Mouse (Mus musculus): Measurements from ENCODE around the gene Ank3.

The Ank3 gene

DNA sequence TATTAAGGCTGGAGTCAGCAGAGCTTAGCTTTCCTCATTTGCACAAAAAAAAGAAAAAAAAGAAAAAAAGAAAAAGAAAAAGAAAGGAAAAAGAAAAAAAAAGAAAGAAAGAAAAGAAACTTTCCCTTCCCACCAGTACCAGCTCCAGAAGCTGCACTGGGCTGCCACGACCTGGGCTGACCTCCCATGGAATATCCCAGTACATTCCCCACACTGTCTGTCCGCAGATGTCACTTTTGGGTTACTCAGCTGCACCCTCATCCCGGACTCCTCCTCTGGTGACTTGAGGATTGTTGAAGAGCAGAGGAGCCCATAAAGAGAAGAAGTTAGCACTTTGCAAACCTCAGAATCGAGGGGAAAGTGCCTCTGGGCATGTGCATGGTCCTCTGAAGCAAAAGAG lies 433.7 kb downstream of the Ank3 start:
- WGBS: 73% methylated on average over 4 of the region's 4 CpGs

DNA sequence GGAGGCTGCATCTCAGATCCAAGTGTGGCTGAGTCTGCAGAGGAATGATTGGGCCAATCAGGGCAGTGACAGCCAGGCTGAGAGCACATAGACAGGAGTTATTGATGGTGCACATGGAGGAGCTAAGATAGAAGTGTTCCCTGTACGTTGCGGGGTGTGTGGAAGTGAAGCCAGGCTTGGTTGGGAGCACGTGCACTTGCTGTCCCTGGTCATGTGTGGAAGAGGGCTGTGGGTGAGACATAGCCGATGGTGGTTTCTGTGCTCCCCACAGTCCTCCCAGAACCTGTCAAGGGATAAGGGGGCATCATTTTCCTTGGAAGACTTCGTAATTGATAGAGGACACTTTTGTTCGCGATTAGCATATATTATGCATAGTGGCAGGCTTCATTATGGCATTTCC lies 434.2 kb downstream of the Ank3 start:
- 83% methylated on average over 7 of the region's 7 CpGs for WGBS

DNA sequence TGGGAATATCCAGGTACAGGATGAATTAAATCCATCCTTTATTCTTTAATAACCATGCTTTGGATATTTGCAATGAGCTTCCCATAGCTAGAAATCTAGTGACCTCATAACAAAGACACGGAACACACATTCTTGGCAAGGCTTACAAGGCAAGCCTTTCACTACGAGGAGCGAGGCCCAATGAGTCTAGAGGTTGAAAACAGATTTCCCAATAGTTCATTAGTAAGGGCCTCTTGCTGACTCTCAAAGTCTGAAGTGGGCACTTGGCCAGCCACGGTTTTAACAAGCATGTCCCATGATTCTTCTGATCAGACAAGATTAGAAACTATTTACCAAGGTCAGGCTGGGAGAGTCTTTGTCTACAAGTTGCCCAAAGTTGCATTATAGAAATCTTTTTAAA lies 436.1 kb downstream of the Ank3 start:
- 44% methylated on average over 4 of the region's 4 CpGs for WGBS

DNA sequence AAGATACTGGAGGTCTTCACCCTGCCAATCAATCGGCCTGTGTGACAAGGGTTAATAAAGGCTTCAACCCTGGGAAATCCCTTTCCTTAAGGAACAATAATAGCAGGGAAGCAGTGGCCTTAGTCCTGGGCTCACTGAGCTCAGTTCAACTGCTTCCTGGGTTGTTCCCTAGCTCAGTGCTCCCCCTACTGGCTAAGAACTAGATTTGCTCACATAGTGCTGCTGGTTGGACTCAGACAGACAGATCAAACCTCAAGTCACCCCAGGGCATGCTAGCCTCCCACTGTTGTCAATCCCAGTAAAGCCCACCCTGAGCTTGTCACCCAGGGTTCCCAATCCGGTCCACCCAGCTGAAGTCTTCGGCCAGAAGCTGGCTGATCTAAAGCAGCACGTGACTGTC lies 447.2 kb downstream of the Ank3 start:
- WGBS: 34% methylated on average over 4 of the region's 4 CpGs

DNA sequence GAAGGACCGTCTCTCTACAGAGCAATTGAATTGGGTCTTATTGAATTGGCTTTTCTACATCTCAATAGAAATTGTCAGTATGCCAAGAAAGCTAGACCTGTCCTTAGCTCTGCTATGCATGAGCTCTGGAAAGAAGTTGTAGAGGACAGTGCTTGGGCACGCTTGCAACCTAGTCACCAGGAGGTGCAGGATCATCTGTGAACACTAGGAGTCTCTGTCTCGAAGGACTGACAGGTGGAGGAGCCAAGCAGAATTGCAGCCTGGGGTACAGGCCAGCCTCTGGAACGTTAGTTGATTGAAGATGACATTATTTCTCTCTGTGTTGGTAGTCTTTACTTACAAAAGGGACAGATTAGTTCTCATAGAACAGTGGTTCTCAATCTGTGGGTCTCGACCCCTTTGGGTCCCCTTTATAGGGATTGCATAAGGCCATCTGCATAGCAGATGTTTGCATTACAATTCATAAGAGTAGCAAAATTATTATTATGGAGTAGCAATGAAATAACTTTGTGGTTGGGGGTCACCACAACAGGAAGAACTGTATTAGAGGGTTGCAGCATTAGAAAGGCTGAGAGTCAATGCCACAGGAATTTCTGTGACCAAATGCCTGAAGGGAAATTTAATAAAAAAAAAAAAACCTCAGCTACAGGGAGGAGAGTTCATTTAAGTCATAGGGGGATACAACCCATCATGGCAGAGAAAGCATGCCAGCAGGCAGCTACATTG lies 454.0 kb downstream of the Ank3 start:
- 56% methylated on average over 5 of the region's 5 CpGs for WGBS

DNA sequence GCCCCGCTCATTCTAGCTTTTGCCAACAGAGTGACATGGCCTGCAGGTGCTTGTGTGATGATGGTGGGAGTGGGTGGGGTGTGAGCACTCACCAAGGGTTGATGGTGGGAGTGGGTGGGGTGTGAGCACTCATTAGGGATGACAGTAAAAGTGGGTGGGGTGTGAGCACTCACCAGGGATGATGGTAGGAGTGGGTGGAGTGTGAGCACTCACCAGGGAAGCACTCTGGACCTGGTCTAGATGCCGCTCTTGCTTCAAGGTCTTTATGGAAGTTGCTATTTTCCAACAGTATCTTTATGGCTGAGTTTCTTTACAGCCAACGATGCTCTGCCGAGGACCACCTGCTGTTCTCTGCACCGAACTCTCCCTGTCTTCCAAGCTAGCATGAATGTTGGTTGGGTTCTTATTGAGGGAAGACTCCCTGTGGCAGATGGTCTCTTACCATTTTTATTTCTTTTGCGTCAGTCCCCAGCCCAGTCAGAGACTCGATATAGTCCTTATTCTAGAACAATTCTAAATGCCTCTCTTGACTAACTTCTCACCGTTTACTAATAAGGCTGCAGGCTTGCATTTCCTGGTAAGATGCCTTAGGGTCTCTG lies 456.1 kb downstream of the Ank3 start:
- 54% methylated on average over 8 of the region's 8 CpGs for WGBS

DNA sequence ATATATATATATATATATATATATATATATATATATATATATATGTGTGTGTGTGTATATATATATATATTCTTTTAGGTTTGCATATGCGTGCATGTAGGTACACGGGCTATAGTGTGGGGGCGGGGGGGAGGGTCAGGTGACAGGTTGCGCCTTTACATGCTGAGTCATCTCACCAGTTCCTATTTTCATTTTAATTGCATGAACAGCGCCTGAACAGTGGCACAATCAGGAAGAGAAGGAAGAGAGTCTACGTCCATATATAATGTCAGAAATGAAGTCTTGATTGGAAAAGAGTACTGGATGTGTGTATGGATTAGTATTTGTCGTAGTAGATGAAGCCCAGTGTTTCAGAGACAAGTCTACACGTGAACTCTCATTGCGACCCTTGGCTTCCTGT lies 459.4 kb downstream of the Ank3 start:
- 73% methylated on average over 9 of the region's 9 CpGs for WGBS

DNA sequence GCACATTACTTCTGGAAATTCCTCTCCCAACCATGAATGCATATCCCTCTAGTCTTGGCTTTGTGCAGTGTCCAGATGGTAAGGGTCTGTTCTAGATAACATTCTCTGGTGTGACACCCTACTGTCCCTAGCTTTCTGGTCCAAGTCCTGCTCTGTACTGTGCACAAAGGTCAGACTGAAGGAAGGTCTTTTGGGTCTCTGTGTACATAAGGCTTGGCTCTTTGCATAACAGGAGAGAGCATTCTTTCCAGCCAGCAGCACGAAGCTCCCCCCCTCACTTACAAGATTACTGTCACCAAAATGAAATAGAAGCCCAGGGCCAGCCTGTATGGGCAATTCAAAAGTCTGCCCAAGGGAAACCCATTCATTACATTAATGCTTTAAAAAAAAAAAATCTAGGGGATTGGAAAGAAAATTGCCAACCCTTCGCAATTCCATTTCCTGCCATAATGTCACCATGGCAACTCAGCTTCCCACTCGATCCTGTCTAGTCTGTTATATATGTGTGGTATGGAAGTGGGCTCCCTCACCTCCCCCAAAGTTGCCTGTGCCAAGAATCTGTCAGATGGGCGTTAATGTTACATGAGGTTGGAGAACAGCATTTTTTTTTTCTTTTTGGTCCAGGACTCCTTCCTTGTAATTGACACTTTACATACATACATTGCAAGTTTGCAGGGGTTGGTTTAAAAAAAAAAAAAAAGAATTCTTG lies 460.5 kb downstream of the Ank3 start:
- WGBS: 16% methylated on average over 4 of the region's 4 CpGs

DNA sequence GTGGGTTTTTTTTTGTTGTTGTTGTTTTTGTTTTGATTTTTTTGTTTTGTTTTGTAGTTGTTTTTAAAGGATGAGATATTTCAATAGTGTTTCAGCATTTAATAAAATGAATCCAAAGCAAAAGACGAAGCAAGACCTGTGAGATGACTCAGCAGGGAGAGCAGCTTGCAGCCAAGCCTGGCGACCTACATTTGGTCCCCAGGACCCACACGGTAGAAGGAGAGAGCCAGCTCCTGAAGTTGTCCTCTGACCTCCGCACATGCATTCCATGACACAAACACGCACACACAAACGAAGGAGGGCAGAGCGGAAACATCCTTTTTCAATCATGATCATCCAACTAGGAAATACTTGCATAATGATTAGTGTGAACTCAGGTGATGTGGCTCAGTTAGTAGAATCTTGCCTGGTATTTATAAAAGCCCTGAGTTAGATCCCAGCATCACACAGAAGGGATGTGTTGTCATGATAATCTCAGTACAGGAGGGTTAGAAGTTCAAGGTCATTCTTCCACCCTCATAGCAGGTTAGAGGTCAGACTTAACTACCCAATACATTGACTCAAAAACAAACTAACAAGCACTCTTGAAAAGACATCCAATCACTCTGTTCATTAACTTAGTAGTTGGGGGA lies 461.4 kb downstream of the Ank3 start:
- 55% methylated on average over 7 of the region's 7 CpGs for WGBS

DNA sequence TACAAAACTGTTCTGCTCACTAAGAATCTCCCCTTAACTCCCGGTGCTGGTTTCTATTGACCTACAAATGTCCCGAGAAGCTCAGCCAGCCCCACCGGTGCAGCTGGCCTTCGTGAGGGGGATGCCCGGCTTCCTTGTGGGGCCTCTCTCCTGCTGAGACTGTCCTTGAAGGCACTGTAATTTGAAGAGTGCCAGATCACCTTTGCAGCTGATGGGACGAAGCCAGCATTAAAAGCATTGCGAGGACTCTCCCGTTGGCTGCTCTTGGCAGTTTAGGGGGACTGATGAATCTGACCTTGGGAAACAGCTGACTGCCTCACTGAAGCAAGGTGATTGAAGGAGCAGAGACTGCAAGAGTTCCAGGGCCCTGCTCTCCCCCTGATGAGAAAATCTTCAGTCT lies 464.3 kb downstream of the Ank3 start:
- WGBS: 70% methylated on average over 8 of the region's 8 CpGs

DNA sequence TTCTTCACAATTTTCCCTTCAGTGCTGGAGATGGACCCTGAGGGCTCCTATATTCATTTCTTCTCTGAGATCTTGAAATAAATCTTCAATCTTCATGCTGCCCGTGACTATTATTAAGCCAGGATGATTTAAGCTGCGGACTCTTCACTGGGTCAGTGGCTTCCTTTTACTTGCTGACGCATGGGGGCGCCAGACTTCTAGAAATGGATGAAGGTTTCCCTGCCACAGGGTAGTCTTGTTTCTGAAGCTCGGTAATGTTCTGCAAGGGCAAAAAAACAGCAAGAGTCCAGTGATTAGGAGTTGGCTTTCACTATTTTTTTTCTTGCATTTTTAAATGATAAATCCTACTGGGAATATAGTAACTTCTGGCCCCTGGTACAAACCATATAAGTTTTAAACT lies 471.8 kb downstream of the Ank3 start:
- 6% methylated on average over 5 of the region's 5 CpGs for WGBS

DNA sequence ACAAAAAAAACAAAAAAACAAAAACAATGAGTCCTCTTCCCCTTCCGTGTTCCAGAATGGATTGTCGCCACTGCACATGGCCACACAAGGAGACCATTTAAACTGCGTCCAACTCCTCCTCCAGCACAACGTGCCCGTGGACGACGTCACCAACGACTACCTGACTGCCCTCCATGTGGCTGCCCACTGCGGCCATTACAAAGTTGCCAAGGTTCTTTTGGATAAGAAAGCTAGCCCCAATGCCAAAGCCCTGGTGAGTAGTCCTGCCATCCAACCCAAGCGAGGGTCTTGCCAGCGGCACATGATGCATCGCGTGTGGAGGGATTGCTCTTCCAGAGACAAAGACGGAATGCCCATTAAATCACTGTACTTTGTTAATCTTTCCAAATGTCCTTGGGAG lies 472.4 kb downstream of the Ank3 start:
- 61% methylated on average over 14 of the region's 14 CpGs for WGBS

DNA sequence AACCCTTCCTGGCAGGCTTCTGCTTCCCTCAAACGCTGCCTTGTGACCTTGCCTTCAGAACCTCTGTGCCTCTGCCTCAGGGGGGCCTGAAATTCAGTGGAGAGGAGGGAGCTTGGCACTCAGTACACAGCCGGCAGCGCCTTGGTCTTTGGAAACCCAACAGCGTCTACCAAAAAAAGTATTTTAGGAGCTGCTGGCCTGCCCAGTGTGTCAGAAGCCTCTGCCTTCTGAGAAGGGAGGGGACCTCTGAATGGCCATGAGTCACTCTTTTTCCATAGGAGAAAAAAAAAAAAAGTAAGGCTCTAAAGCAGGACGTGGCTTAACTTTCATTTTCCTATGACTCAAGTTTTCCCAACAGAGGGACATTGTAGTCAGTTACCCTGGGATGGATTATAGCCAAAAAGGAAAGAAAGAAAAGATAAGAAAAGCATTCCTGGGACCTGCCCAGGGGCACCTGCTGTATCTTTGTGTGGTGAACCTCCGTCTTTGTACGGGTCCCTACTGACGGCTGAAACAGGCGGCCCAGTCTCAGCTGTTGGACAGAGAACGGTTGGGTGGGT lies 473.7 kb downstream of the Ank3 start:
- WGBS: 37% methylated on average over 10 of the region's 10 CpGs

DNA sequence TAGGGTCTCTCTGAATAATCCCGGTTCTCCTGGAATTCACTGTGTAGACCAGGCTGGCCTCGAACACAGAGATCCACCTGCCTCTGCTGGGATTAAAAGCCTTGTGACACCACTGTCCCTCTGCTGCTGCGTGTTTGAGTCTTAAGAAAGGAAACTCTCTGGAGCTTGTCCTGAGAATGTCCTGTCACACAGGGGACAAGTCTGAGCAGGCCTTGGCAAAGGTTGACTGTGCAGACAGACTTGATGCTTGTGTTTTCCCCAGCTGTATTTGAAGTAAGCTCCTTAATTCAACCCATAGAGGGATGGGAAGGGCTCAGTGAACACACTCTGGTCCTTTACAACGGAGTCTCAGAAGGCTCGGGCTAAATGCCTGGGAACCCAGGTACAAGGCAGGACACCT lies 474.3 kb downstream of the Ank3 start:
- WGBS: 75% methylated on average over 5 of the region's 5 CpGs

DNA sequence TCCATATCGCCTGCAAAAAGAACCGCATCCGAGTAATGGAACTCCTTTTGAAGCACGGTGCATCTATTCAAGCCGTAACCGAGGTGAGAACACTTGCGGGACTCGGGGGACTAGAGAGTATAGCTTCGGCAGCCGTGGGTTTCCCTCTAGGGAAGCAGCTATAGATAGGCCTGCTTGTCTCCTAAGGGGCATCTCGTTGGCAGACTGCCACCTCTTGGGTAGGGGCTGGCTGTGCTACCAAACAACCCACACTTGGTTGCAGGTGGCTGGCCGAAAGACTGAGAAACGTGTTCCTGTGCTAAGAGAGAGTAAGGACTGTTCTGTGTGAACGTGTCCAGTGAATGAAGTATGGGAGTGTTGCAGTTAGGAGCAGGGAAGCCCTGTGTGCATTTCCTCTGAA lies 476.2 kb downstream of the Ank3 start:
- WGBS: 36% methylated on average over 14 of the region's 14 CpGs

DNA sequence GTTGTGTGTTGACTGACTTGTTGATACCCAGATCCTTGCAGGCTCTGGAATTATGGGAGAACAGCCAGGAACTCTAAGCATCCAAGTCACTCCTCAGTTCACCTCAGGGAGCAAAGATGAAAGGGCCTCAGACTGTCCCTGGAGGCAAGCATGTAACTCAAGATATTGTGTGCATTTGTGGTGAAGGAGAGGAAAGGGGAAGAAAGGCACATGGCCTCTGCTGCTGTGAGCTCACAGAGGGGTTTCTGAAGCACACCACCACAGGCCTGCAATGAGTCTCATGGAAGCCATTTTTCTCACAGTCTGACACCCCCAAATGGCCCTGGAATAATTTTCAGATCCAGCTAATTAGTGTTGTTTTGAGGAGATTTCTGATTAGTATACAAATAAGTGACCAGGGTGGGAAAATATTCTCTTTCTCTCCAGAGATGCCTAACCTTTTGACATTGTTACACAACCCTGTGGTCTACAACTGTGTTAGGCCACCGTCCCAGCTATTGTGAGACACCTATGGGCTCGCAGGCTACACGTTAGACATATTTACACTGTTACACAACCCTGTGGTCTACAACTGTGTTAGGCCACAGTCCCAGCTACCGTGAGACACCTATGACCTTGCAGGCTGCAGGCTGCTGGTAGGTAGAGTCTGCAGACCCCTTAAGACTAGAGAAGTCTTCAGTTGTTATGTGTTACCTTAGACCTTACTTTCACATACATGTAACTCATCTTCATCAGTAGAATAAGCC lies 485.5 kb downstream of the Ank3 start:
- 89% methylated on average over 4 of the region's 4 CpGs for WGBS

DNA sequence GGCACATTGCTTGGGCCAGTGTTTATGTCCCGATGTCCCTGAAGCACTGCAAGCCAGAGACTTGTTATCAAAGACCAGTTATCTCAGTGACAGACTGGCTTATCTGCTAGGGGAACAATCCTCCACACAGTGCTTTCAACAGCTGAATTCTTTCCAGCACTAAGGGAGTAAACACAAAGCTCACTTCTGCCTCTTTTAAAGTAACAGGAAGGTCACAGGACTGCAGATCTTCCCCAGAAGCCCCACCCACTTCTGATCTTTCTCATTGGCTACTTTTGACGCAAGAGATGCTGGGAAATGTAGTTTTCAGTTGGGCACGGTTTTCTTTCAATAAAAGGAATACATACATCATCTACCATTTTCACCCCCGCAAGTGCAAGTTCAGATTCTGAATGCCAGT lies 489.8 kb downstream of the Ank3 start:
- WGBS: 26% methylated on average over 4 of the region's 4 CpGs

DNA sequence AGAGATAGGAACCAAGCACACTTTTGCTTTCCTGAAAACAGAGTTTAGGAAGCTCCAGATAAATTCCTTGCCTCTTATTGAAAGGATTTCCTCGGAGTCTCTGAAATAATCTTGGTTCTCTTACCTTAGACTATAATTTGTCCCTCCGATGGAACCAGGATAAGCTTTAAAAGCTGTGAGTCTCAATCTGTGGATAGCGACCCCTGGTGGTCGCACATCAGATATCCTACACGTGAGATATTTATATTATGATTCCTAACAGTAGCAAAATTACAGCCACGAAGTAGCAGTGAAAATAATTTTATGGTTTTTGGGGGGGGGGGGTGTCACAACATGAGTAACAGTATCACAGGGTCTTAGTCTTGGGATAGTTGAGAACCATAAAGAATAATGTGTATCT lies 491.2 kb downstream of the Ank3 start:
- 5% methylated on average over 6 of the region's 6 CpGs for WGBS

DNA sequence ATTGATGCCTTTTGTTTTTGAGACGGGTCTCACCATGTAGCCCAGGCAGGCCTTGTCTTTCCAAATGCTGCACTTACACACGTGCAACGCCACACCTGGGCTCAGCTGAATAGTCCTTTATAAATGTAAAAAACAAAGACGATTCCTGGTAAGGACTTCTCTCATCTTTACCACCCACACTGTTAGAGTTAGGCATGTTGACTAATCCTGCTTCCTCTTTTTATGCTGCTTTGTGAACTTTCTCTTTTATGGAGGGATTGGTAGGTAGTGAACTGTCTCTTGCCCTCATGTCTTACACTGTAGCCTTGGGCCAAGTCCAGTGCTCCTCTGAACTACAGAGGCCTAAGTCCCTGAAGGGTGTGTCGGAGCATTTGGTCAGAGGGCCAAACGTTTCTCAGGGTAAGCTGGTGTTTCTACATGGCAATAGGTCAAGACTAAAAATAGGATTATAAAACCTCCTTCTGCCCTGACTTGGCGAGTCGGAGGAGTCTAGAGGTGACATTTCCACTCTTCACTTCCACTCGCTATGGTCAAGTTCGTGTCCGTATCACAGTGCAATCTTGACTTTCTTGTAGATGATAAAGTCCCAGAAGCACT lies 491.9 kb downstream of the Ank3 start:
- 70% methylated on average over 11 of the region's 11 CpGs for WGBS

DNA sequence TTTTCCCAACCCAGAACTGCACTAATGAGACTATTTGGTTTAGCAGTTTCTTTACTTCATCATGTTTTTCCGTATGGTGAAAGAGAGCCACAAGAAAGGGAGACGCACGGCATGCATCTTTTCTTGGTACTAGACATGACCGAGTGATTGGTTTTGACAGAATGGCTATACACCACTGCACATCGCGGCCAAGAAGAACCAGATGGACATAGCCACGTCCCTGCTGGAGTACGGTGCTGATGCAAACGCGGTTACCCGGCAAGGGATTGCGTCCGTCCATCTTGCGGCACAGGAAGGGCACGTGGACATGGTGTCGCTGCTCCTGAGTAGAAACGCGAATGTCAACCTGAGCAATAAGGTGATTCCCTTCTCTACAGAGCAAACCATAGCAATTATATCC lies 493.6 kb downstream of the Ank3 start:
- 73% methylated on average over 18 of the region's 18 CpGs for WGBS

DNA sequence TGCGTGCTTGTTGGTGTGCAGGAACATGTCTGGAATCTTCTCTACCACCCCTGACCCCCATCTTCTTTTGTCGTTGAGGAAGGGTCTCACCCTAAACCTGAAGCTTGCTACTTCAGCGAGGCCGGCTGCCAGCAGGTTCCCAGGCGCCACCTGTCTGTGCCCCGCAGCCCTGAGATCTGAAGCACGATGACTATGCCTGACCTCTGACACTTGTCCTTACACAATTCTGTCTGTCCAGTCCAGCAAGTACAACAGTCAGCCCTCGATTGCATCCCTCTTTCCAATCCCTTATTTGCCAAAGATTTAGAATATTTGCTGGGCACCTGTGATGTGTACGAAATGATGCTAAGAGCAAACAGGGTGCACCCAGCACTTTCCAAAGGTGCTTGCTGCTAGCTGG lies 497.0 kb downstream of the Ank3 start:
- WGBS: 75% methylated on average over 9 of the region's 9 CpGs

All from cerebral cortex, adult 2 months (tissue).